Mouse (Mus musculus) hindbrain, embryonic 14.5 days (tissue): Measurements from ENCODE around the gene BC055324. TPM values are rescaled to one million over a fixed set of nuclear protein-coding genes. Genes with fewer than 3 reads are reported as not detected.

Experiments used
- ATAC-seq: fragments of 200-750 bp; cut with Nextera tagmentation; 2 replicates; pipeline ENCODE4 v1.8.0; 2017; ENCODE audit warnings: moderate number of reproducible peaks, mild to moderate bottlenecking, moderate TSS enrichment, moderate library complexity; ENCODE audit not compliant: low FRiP score
- DNase-seq: peaks from one replicate; pipeline ENCODE4 v3.0.0-alpha.2; 2015; ENCODE audit warnings: low spot score
- H3K27ac ChIP-seq: fragments of 300-500 bp; sonication (generic); 2 replicates; pipeline ENCODE4 v1.5.1; 2014; ENCODE audit warnings: mild to moderate bottlenecking, moderate library complexity
- H3K27me3 ChIP-seq: fragments of 300-500 bp; sonication (generic); 2 replicates; pipeline ENCODE4 v1.6.1; 2014; ENCODE audit warnings: mild to moderate bottlenecking, low read length, mixed read lengths; ENCODE audit not compliant: control insufficient read depth, insufficient read depth
- H3K36me3 ChIP-seq: fragments of 300-500 bp; sonication (generic); replicated peaks from 2 replicates; pipeline ENCODE4 v1.6.1; 2014; ENCODE audit not compliant: control insufficient read depth, insufficient read depth
- H3K4me1 ChIP-seq: fragments of 300-500 bp; sonication (generic); replicated peaks from 2 replicates; pipeline ENCODE4 v1.6.1; 2014; ENCODE audit warnings: antibody characterized with exemption, low read length, mixed read lengths; ENCODE audit not compliant: control insufficient read depth, insufficient read depth
- H3K4me2 ChIP-seq: fragments of 300-500 bp; sonication (generic); replicated peaks from 2 replicates; pipeline ENCODE4 v1.6.1; 2014; ENCODE audit warnings: mild to moderate bottlenecking, moderate library complexity
- H3K4me3 ChIP-seq: fragments of 300-500 bp; sonication (generic); replicated peaks from 2 replicates; pipeline ENCODE4 v1.5.1; 2014; ENCODE audit warnings: mild to moderate bottlenecking, low read length
- H3K9ac ChIP-seq: fragments of 300-500 bp; sonication (generic); 2 replicates; pipeline ENCODE4 v1.6.1; 2014
- H3K9me3 ChIP-seq: fragments of 300-500 bp; sonication (generic); 2 replicates; pipeline ENCODE4 v1.6.1; 2016; ENCODE audit warnings: low read length; ENCODE audit not compliant: control insufficient read depth
- WGBS: fragments of 180-500 bp; shearing (Covaris S2); extraction: QIAGEN DNeasy Blood & Tissue Kit; methylation state at CpG from one replicate; pipeline ENCODE4 v1.1.7; 2014; 5-methylcytosine and 5-hydroxymethylcytosine counted together
- polyA plus RNA-seq: library from polyadenylated mRNA; unstranded; fragments of >200 nt; fragmentation: Nextera tagmentation; extraction: Ambion mirVana; gene quantifications from 2 replicates; pipeline ENCODE4 v1.2.1, GENCODE M21; 2014

BC055324 gene
- polyA plus RNA-seq, 1 experiment from 2014 or later, result 5.5 TPM

GRCm38 (mm10) chr1:163964008-163964689 is 30.4 kb downstream of the BC055324 start:
- Histone ChIP-seq H3K9ac (no peak overlapping the region), H3K4me1 (no peaks in the 10 kb centered on the region), H3K27me3 (no peaks in the 10 kb centered on the region), H3K4me3 (no peak overlapping the region), H3K4me2 (no peak overlapping the region), H3K9me3 (no peaks in the 10 kb centered on the region), H3K27ac (no peak overlapping the region), H3K36me3 (peaks cover 17% of the 10 kb centered on the region)
- 94% methylated on average over 10 of the region's 10 CpGs for WGBS
- DNase-seq, result no peak
- ATAC-seq, result no peak

GRCm38 (mm10) chr1:163958036-163958435 is 36.6 kb downstream of the BC055324 start:
- no peak for ATAC-seq
- H3K27me3 ChIP-seq, result no peaks in the 10 kb centered on the region
- H3K27ac ChIP-seq, result no peak overlapping the region
- H3K4me1 ChIP-seq, result no peaks in the 10 kb centered on the region
- no peak overlapping the region for H3K4me2 ChIP-seq
- H3K9me3 ChIP-seq, result no peaks in the 10 kb centered on the region
- no peak for DNase-seq
- H3K36me3 ChIP-seq, result peaks cover 47% of the 10 kb centered on the region
- H3K4me3 ChIP-seq, result no peak overlapping the region
- no peak overlapping the region for H3K9ac ChIP-seq
- 95% methylated on average over 3 of the region's 3 CpGs for WGBS

- Histone ChIP-seq H3K9me3 (no peaks in the 10 kb centered on the region), H3K27ac (no peak overlapping the region), H3K4me3 (no peak overlapping the region), H3K4me2 (no peak overlapping the region), H3K36me3 (peaks cover 84% of the 10 kb centered on the region), H3K9ac (no peak overlapping the region), H3K27me3 (no peaks in the 10 kb centered on the region), H3K4me1 (no peaks in the 10 kb centered on the region)
- 96% methylated on average over 2 of the region's 2 CpGs for WGBS
- ATAC-seq (no peak), DNase-seq (no peak)
These were observed 41.2 kb downstream of the BC055324 start for GRCm38 (mm10) chr1:163953396-163953795.

GRCm38 (mm10) chr1:163942056-163942455 is 52.5 kb downstream of the BC055324 start:
- Histone ChIP-seq H3K4me1 (no peaks in the 10 kb centered on the region), H3K4me3 (no peak overlapping the region), H3K9me3 (no peaks in the 10 kb centered on the region), H3K4me2 (no peak overlapping the region), H3K27ac (no peak overlapping the region), H3K27me3 (no peaks in the 10 kb centered on the region), H3K9ac (no peak overlapping the region), H3K36me3 (peaks cover 96% of the 10 kb centered on the region)
- no peak for ATAC-seq
- 75% methylated on average over 6 of the region's 6 CpGs for WGBS
- DNase-seq, result no peak

GRCm38 (mm10) chr1:163934591-163934990 is 60.0 kb downstream of the BC055324 start:
- DNase-seq (no peak), ATAC-seq (no peak)

GRCm38 (mm10) chr1:163931801-163932200 is 62.8 kb downstream of the BC055324 start:
- H3K9ac ChIP-seq, result peak overlapping the region; percentile 8; the same call in 1 of the 2 replicates
- H3K36me3 ChIP-seq, result peaks cover 34% of the 10 kb centered on the region
- H3K4me1 ChIP-seq, result peaks cover 15% of the 10 kb centered on the region; the same call in 1 of the 2 replicates
- H3K27me3 ChIP-seq, result no peaks in the 10 kb centered on the region
- no peak overlapping the region for H3K4me2 ChIP-seq
- H3K4me3 ChIP-seq, result no peak overlapping the region
- no peak overlapping the region for H3K27ac ChIP-seq
- H3K9me3 ChIP-seq, result no peaks in the 10 kb centered on the region
- no peak for ATAC-seq
- DNase-seq, result no peak
- 84% methylated on average over 8 of the region's 8 CpGs for WGBS

More at GRCm38 (mm10) chr1:163934591-163934990, 60.0 kb downstream of the BC055324 start:
- Histone ChIP-seq H3K36me3 (peaks cover 59% of the 10 kb centered on the region), H3K4me1 (peaks cover 9% of the 10 kb centered on the region; the same call in 1 of the 2 replicates), H3K4me2 (no peak overlapping the region), H3K27me3 (no peaks in the 10 kb centered on the region), H3K9ac (no peak overlapping the region), H3K4me3 (no peak overlapping the region), H3K9me3 (no peaks in the 10 kb centered on the region), H3K27ac (no peak overlapping the region)
- 96% methylated on average over 2 of the region's 2 CpGs for WGBS

GRCm38 (mm10) chr1:163930458-163930794 is 64.2 kb downstream of the BC055324 start:
- Histone ChIP-seq H3K27ac (no peak overlapping the region), H3K9ac (peak overlapping the region; percentile 95), H3K4me2 (peak overlapping the region; percentile 84), H3K4me3 (peak overlapping the region; percentile 99), H3K9me3 (no peaks in the 10 kb centered on the region), H3K4me1 (peaks cover 15% of the 10 kb centered on the region; the same call in 1 of the 2 replicates), H3K36me3 (peaks cover 20% of the 10 kb centered on the region), H3K27me3 (no peaks in the 10 kb centered on the region)
- 10% methylated on average over 12 of the region's 12 CpGs for WGBS
- ATAC-seq, result no peak; the same call in 1 of the 2 replicates
- no peak for DNase-seq

GRCm38 (mm10) chr1:163929636-163930457 is 64.7 kb downstream of the BC055324 start:
- under 1% methylated on average over 77 of the region's 77 CpGs for WGBS
- ATAC-seq (peak; percentile 96), DNase-seq (peak; percentile 95)
- Histone ChIP-seq H3K4me3 (peak overlapping the region; percentile 99), H3K9ac (peak overlapping the region; percentile 95), H3K4me1 (peaks cover 15% of the 10 kb centered on the region; the same call in 1 of the 2 replicates), H3K27ac (peak overlapping the region; percentile 90), H3K27me3 (no peaks in the 10 kb centered on the region), H3K4me2 (peak overlapping the region; percentile 84), H3K9me3 (no peaks in the 10 kb centered on the region), H3K36me3 (peaks cover 15% of the 10 kb centered on the region)

GRCm38 (mm10) chr1:163928846-163929245 is 65.8 kb downstream of the BC055324 start, which contains the start of gene Scyl3:
Gene Scyl3, plus strand, starts transcription at chr1:163929100.
- Histone ChIP-seq H3K36me3 (peaks cover 5% of the 10 kb centered on the region), H3K9me3 (no peaks in the 10 kb centered on the region), H3K27me3 (no peaks in the 10 kb centered on the region), H3K4me3 (peak within 1 kb of the TSS; percentile 99), H3K4me2 (peak within 1 kb of the TSS; percentile 84), H3K9ac (peak within 1 kb of the TSS; percentile 95), H3K4me1 (peaks cover 15% of the 10 kb centered on the region; the same call in 1 of the 2 replicates), H3K27ac (peak within 1 kb of the TSS; percentile 90)
- 68% methylated on average over 7 of the region's 7 CpGs for WGBS
- ATAC-seq, result no peak
- no peak for DNase-seq
